26 mouse cellular contexts compared by ENCODE assay signal in genomic region chr16:31631046-31631445, GRCm38 (mm10). TPM values are rescaled to one million over a fixed set of nuclear protein-coding genes. Genes with fewer than 3 reads are reported as not detected.
DNase-seq lines count a peak whose midpoint lies in the region; ATAC-seq and TF ChIP-seq lines count a peak whose summit lies in the region.
"Had no signal": no experiment of that assay in that cellular context is flagged by ENCODE, and none has a peak within 500 bp of the region (broad histone marks: within the 10 kb centered on the region; RNA-seq: fewer than 3 reads in every experiment).

No protein-coding gene starts in this region.

- TF ChIP-seq CTCF in gastrocnemius, adult 2 months (IDR thresholded peaks at IDR 0.05), result no peak
- no peak for TF ChIP-seq CTCF in stomach, postnatal 0 days (IDR thresholded peaks at IDR 0.05; ENCODE audit: low read depth)
- no peak for TF ChIP-seq CTCF in lung, adult 2 months (IDR thresholded peaks at IDR 0.05; ENCODE audit: insufficient read depth, low read length)

- DNase-seq in gastrocnemius, adult 2 months, result no peak
- no peak for DNase-seq in gastrocnemius, adult 8-10 months (ENCODE audit: low spot score in 2 of 2)
- DNase-seq in stomach, postnatal 0 days (ENCODE audit: low spot score), result no peak
- peak; percentile 74 for DNase-seq in R1 (ENCODE audit: low read depth, low spot score)
- no peak for DNase-seq in natural killer cell, adult 2 months (ENCODE audit: low spot score in 2 of 2)
- DNase-seq in lung, adult 2 months, result no peak
- DNase-seq: adrenal gland, adult 8-10 months; adrenal gland, postnatal 14 days; adrenal gland, postnatal 36 days; B cell, adult 2 months; cerebellum, adult 11-12 months; cerebellum, adult 2 months; cerebellum, adult 9-10 months; cerebellum, postnatal 10 days; cerebellum, postnatal 25 days; forebrain, postnatal 0 days had no signal

- TF ChIP-seq POLR2A in lung, adult 2 months (IDR thresholded peaks at IDR 0.05; ENCODE audit: borderline replicate concordance, extremely low read depth, low read depth, low read length), result no peak

- peak overlapping the region; percentile 91; the same call in 1 of the 2 replicates for H3K27ac ChIP-seq in gastrocnemius, adult 2 months
- no peak overlapping the region for H3K27ac ChIP-seq in stomach, embryonic 15.5 days
- no peak overlapping the region for H3K27ac ChIP-seq in stomach, postnatal 0 days (replicated peaks)
- H3K27ac ChIP-seq: embryonic facial prominence, embryonic 10.5 days; embryonic facial prominence, embryonic 12.5 days; forebrain, embryonic 13.5 days; forebrain, embryonic 15.5 days had no signal

- no peaks in the 10 kb centered on the region for H3K9me3 ChIP-seq in stomach, embryonic 15.5 days
- no peaks in the 10 kb centered on the region for H3K9me3 ChIP-seq in stomach, postnatal 0 days (ENCODE audit: control insufficient read depth, low read length)
- H3K9me3 ChIP-seq: embryonic facial prominence, embryonic 10.5 days; embryonic facial prominence, embryonic 12.5 days; forebrain, embryonic 13.5 days; forebrain, embryonic 15.5 days; G1E had no signal

- ATAC-seq in stomach, embryonic 15.5 days (ENCODE audit: insufficient read depth, low FRiP score, low read depth), result no peak
- no peak for ATAC-seq in stomach, postnatal 0 days (ENCODE audit: low FRiP score, low TSS enrichment)
- ATAC-seq: activated CD4-positive, CD25-positive, alpha-beta regulatory T cell, adult 4 months; CD4-positive, CD25-positive, alpha-beta regulatory T cell, adult 4 months; forebrain, embryonic 13.5 days; forebrain, embryonic 15.5 days; forebrain, postnatal 0 days; Patski had no signal

- peak overlapping the region; percentile 70; the same call in 1 of the 2 replicates for H3K4me3 ChIP-seq in gastrocnemius, adult 2 months
- H3K4me3 ChIP-seq in stomach, embryonic 15.5 days (replicated peaks), result no peak overlapping the region
- H3K4me3 ChIP-seq in stomach, postnatal 0 days (ENCODE audit: low read depth, low read length), result no peak overlapping the region
- no peak overlapping the region for H3K4me3 ChIP-seq in lung, adult 2 months (replicated peaks; ENCODE audit: extremely low read depth, low read depth, low read length)
- H3K4me3 ChIP-seq: embryonic facial prominence, embryonic 10.5 days; embryonic facial prominence, embryonic 12.5 days; forebrain, embryonic 13.5 days; forebrain, embryonic 15.5 days had no signal

- H3K27me3 ChIP-seq in stomach, embryonic 15.5 days (replicated peaks), result no peaks in the 10 kb centered on the region
- H3K27me3 ChIP-seq in stomach, postnatal 0 days (ENCODE audit: control insufficient read depth, insufficient read depth, low read length), result no peaks in the 10 kb centered on the region
- H3K27me3 ChIP-seq: CH12.LX; embryonic facial prominence, embryonic 12.5 days; forebrain, embryonic 13.5 days; forebrain, embryonic 15.5 days; Patski had no signal

- H3K4me1 ChIP-seq in stomach, embryonic 15.5 days, result no peaks in the 10 kb centered on the region
- H3K4me1 ChIP-seq in stomach, postnatal 0 days (replicated peaks; ENCODE audit: control insufficient read depth, insufficient read depth), result no peaks in the 10 kb centered on the region
- H3K4me1 ChIP-seq in lung, adult 2 months (ENCODE audit: control insufficient read depth, insufficient read depth, low read length), result no peaks in the 10 kb centered on the region
- H3K4me1 ChIP-seq: forebrain, embryonic 13.5 days; forebrain, embryonic 15.5 days had no signal

- H3K4me2 ChIP-seq in stomach, embryonic 15.5 days, result 0 out of 2 replicates have a peak overlapping the region, but pooled peaks have one; percentile 0
- no peak overlapping the region for H3K4me2 ChIP-seq in stomach, postnatal 0 days (replicated peaks; ENCODE audit: low read depth)
- H3K4me2 ChIP-seq: embryonic facial prominence, embryonic 12.5 days; forebrain, embryonic 13.5 days; forebrain, embryonic 15.5 days had no signal

- TF ChIP-seq EP300 in stomach, postnatal 0 days (optimal IDR thresholded peaks at IDR 0.05), result no peak

- H3K36me3 ChIP-seq in stomach, embryonic 15.5 days, result no peaks in the 10 kb centered on the region
- no peaks in the 10 kb centered on the region for H3K36me3 ChIP-seq in stomach, postnatal 0 days (ENCODE audit: control insufficient read depth, insufficient read depth, low read length)
- H3K36me3 ChIP-seq: embryonic facial prominence, embryonic 10.5 days; embryonic facial prominence, embryonic 12.5 days; forebrain, embryonic 15.5 days; G1E had no signal

- intact Hi-C loops in gastrocnemius, adult 2 months (cut with DNase I), result no loop called here

- 74% methylated on average over 3 of the region's 3 CpGs for WGBS in stomach, embryonic 15.5 days
- WGBS in stomach, postnatal 0 days, result 79% methylated on average over 3 of the region's 3 CpGs
- 82% methylated on average over 3 of the region's 3 CpGs for WGBS in lung, adult 2 months

- no peak overlapping the region for H3K9ac ChIP-seq in stomach, embryonic 15.5 days
- H3K9ac ChIP-seq in stomach, postnatal 0 days (ENCODE audit: low read length), result no peak overlapping the region
- H3K9ac ChIP-seq: embryonic facial prominence, embryonic 12.5 days; forebrain, embryonic 13.5 days; forebrain, embryonic 15.5 days; forebrain, postnatal 0 days had no signal

RNA-seq across cellular contexts. Expression of gene Dlg1, which starts 32.2 kb away (rescaled TPM):
- total RNA-seq in gastrocnemius, adult 2 months (2021), result 10 to 100 TPM; 58.7 to 60.8 TPM
- 10 to 100 TPM; 60.2 to 66.9 (median 64.5) TPM for total RNA-seq in gastrocnemius, adult 8-10 months (2022)
- 25.0 and 26.3 TPM in 2 replicates for polyA plus RNA-seq in stomach, embryonic 15.5 days (2015; fragmentation: Nextera tagmentation; extraction: Ambion mirVana)
- polyA plus RNA-seq in stomach, postnatal 0 days (2015; fragmentation: Nextera tagmentation; extraction: Ambion mirVana), result 11.8 and 12.1 TPM in 2 replicates
- 14.0 and 22.0 TPM in 2 replicates for polyA plus RNA-seq in lung, adult 2 months (2012; rRNA removed)
